Mouse (Mus musculus): Measurements from ENCODE around the gene Lypd4.

The Lypd4 gene

GRCm38 (mm10) chr7:24889431-24890220, 19.9 kb upstream of the Lypd4 start:
- in situ Hi-C loops (cut with MboI, MseI): no loop called here

GRCm38 (mm10) chr7:24887096-24887495, 17.4 kb upstream of the Lypd4 start:
- in situ Hi-C loops (cut with MboI, MseI): no loop called here

DNA sequence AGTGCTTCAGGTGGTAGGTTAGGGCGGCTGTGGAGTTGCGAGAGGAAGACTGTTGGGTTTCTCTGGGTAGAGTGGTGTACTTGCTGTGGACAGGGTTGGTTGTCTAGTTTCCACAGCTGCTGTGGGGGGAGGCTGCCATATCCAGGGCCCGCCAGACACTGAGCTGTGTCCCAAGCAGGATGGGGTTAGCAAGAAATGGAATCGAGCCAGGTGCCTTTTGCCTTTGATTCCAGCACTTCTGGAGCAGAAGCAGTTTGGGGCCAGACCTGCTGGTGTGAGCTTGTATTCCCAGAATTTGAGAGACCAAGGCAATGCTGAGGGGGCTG, 16.5 kb upstream of the Lypd4 start:
- in situ Hi-C loops (cut with MboI, MseI): no loop called here

- in situ Hi-C loops (cut with MboI, MseI): no loop called here
Measured at GRCm38 (mm10) chr7:24885468-24886307, 15.9 kb upstream of the Lypd4 start.

GRCm38 (mm10) chr7:24884693-24885291, 15.1 kb upstream of the Lypd4 start:
- in situ Hi-C loops (cut with MboI, MseI): no loop called here

DNA sequence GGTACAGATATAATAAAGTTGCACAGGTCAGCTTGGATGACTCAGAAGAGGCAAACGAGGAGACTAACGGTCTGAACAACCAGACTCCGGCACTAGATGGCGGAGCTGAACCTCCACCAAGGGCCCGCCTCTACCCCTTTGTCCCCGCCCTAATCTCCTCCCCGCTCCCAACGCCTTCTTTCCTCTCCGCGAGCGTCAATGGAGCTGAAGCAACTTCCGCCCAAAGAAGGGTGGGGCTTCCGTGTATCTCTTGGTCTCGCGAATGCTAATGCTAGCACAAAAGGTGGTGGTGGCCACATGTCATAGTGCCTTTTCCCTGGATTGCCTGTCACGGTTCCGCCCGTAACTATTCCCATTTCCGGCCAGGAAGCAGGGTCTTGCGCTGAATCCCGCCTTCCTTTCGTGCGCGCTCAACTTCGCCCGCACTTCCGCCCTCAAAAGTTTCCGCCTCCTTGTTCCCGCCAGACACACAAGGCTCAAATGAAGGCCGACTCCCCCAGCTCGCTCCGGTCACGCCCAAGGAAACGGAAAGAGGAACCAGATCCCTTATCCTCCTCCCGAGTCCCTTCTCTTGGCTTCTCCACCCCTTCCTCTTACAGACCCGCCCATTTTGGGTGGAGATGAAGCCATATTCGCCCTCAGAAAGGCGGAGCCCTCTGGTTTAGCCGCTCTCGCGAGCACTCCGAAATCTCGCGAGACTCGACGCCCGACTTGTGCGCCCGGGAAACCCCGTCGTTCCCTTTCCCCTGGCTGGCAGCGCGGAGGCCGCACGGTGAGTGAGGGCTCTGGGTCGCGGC, 14.4 kb upstream of the Lypd4 start, which contains the start of gene Rps19:
Rps19 (plus strand) TSS at position 476 of the 797 bp plus-strand sequence.
- in situ Hi-C loops (cut with MboI, MseI): no loop called here

GRCm38 (mm10) chr7:24882416-24883199, 12.9 kb upstream of the Lypd4 start:
- in situ Hi-C loops (cut with MboI, MseI): no loop called here

DNA sequence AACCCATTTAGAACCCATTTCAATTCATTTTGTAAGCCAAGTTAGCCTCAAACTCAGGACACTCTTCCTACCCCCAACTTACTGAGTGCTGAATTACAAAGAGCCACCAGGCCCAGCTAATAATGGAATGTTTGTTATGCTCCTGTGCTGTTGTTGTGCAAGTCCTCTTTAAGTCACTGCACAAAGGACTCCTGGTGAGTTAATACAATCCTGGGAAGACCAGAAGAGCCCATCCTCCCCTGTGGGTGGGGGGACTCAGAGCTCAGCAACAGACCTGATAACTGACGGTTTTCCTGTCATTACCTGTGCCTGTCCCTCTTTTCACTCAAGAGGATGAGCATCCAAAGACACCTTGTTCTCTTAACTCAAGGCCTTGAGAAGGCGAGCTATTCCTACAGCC, 9.9 kb upstream of the Lypd4 start:
- in situ Hi-C loops (cut with MboI, MseI): no loop called here

DNA sequence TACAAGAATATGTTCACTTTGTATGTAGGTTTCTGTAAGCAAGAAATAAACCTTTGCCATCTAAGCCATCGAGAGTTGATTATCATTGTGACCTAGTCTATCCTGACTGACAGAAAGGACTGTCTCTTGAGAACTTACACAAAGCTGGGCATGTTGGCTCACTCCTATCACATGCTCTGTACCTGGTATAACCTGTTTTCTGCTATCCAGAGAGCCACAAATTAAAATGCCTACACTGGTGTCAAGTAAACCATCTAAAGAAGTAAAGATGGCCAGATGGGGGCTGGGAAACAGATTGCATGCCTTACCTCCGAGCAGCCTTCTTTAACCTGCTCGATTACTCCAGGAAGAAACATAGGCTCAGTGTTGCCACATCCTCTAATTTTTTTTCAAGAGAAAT, 7.8 kb upstream of the Lypd4 start:
- in situ Hi-C loops (cut with MboI, MseI): no loop called here

GRCm38 (mm10) chr7:24869080-24869479, 661 bp downstream of the Lypd4 start:
- in situ Hi-C loops (cut with MboI, MseI): no loop called here

GRCm38 (mm10) chr7:24864156-24864555, 5.6 kb downstream of the Lypd4 start:
- in situ Hi-C loops (cut with MboI, MseI): no loop called here

DNA sequence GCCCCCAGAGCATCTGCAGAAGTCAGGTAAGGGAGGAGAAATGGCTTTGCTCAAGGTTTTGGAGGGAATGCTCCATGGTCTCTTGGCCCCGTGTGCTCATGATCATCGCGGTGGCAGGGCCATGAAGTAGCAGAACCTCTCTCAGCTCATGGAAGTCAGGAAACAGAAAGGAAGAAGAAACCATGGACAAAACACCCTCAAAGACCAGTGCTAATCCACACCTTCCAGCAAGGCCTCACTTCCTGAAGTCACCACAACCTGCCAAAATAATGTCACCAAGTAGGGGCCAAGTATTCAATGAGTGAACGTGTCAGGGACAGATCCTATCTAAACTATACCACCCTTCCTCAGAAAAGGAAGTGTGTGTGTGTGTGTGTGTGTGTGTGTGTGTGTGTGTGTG, 6.9 kb downstream of the Lypd4 start:
- in situ Hi-C loops (cut with MboI, MseI): no loop called here

DNA sequence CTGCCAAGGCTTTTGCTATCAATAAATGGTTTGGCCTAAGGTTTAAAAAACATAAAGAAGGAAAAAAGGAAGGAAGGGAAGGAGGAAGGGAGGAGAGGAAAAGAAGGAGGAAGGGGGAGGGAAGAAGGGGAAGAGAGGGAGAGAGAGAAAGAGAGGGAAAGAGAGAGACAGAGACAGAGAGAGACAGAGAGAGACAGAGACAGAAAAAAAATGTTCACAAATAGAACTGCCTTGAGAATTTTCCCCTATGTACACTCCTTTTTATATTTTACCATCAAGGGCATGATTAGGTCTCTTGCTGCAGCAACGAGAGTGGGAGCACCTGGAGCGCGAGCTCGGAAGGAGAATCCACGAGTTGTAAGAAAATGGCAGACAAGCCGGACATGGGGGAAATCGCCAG, 7.8 kb downstream of the Lypd4 start, which contains the start of gene Gm9844:
Gm9844 (plus strand) TSS at position 301 of the 400 bp plus-strand sequence.
- in situ Hi-C loops (cut with MboI, MseI): no loop called here

- in situ Hi-C loops (cut with MboI, MseI): no loop called here
Measured at GRCm38 (mm10) chr7:24859234-24859633, 10.5 kb downstream of the Lypd4 start.

- in situ Hi-C loops (cut with MboI, MseI): no loop called here
Measured at GRCm38 (mm10) chr7:24856460-24857120, 13.2 kb downstream of the Lypd4 start.

GRCm38 (mm10) chr7:24853695-24854094, 16.0 kb downstream of the Lypd4 start:
- in situ Hi-C loops (cut with MboI, MseI): no loop called here

- in situ Hi-C loops (cut with MboI, MseI): no loop called here
Measured at GRCm38 (mm10) chr7:24853233-24853563, 16.5 kb downstream of the Lypd4 start.

- in situ Hi-C loops (cut with MboI, MseI): no loop called here
Measured at GRCm38 (mm10) chr7:24852557-24853232, 17.0 kb downstream of the Lypd4 start.

DNA sequence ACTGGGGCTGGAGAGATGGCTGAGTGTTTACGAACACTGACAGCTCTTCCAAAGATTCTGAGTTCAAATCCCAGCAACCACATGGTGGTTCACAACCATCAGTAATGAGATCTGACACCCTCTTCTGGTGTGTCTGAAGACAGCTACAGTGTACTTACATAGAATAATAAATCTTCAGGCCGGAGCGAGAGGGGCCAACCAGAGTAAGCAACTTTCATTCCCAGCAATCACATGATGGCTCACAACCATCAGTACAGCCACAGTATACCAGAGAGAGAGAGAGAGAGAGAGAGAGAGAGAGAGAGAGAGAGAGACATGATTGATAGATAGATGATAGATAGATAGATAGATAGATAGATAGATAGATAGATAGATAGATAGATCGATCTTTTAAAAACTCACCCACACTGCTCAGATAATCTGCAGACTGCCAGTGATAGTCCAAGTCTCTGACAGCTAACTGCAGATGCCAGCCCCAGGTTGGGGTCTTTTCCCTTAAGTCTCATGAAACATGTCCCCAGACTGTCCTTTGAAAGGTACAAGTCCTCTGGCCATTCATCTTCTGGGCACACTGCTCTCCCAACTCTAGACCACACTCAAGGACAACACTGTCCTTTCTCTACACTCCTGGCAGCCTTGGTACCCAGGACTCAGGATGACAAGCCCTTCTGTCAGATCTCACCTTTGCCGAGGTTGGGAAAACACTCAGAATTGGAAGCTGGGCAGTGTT, 18.0 kb downstream of the Lypd4 start:
- in situ Hi-C loops (cut with MboI, MseI): no loop called here

All from T-helper 1 cell (primary cell).